Mouse (Mus musculus): ENCODE measurements around the gene Kansl1l.

The Kansl1l gene

GRCm38 (mm10) chr1:66817453-66817839, at the start of gene Kansl1l:
TSS of gene Kansl1l (minus strand) at chr1:66817562.
- peak; percentile 95 for DNase-seq

- no peak for DNase-seq
Measured at GRCm38 (mm10) chr1:66865633-66866032, 48.3 kb upstream of the Kansl1l start.

- DNase-seq, result no peak
Measured at GRCm38 (mm10) chr1:66863741-66864495, 46.6 kb upstream of the Kansl1l start.

GRCm38 (mm10) chr1:66862712-66863511, 45.5 kb upstream of the Kansl1l start, which contains the start of gene Acadl:
TSS of gene Acadl (minus strand) at chr1:66863277.
- DNase-seq, result peak; percentile 19

GRCm38 (mm10) chr1:66861764-66862672, 44.7 kb upstream of the Kansl1l start:
- no peak for DNase-seq

GRCm38 (mm10) chr1:66847506-66847905, 30.1 kb upstream of the Kansl1l start:
- DNase-seq, result no peak

- no peak for DNase-seq
Measured at GRCm38 (mm10) chr1:66845690-66846318, 28.4 kb upstream of the Kansl1l start.

GRCm38 (mm10) chr1:66841938-66842337, 24.6 kb upstream of the Kansl1l start:
- DNase-seq, result no peak

GRCm38 (mm10) chr1:66841510-66841909, 24.1 kb upstream of the Kansl1l start:
- DNase-seq, result no peak

- no peak for DNase-seq
Measured at GRCm38 (mm10) chr1:66839755-66840438, 22.5 kb upstream of the Kansl1l start.

GRCm38 (mm10) chr1:66839135-66839534, 21.8 kb upstream of the Kansl1l start:
- no peak for DNase-seq

GRCm38 (mm10) chr1:66838184-66839042, 21.1 kb upstream of the Kansl1l start:
- peak; percentile 77 for DNase-seq

GRCm38 (mm10) chr1:66837207-66837606, 19.8 kb upstream of the Kansl1l start:
- DNase-seq, result no peak

GRCm38 (mm10) chr1:66832636-66833165, 15.3 kb upstream of the Kansl1l start:
- no peak for DNase-seq

GRCm38 (mm10) chr1:66831824-66832600, 14.7 kb upstream of the Kansl1l start:
- no peak for DNase-seq

GRCm38 (mm10) chr1:66829400-66830080, 12.2 kb upstream of the Kansl1l start:
- DNase-seq, result no peak

GRCm38 (mm10) chr1:66821966-66822365, 4.6 kb upstream of the Kansl1l start:
- DNase-seq, result no peak

- no peak for DNase-seq
Measured at GRCm38 (mm10) chr1:66820241-66820640, 2.9 kb upstream of the Kansl1l start.

- DNase-seq, result no peak
Measured at GRCm38 (mm10) chr1:66817865-66818315, 528 bp upstream of the Kansl1l start.

Measured in cerebellum, adult 8-10 months (tissue).